Mouse (Mus musculus) adrenal gland, adult (tissue): ENCODE measurements at regions not wholly inside any gene's neighbourhood (a gene's known extent, or its start where the extent isn't known, plus 50 kb on each side); places are given as distances from the start of the nearest gene placed in this dataset.
"Not testable (repeated sequence)": the region's sequence is repeated elsewhere in the genome, so short reads cannot be mapped to it uniquely, and the experiment has no call there.

Experiments
- DNase-seq, 2 experiments: peaks; one replicate each; pipeline ENCODE4 v3.0.0; 2022 to 2023; ENCODE audit warnings: low spot score in 1 of 2; ENCODE audit not compliant: inconsistent age in 2 of 2

DNA sequence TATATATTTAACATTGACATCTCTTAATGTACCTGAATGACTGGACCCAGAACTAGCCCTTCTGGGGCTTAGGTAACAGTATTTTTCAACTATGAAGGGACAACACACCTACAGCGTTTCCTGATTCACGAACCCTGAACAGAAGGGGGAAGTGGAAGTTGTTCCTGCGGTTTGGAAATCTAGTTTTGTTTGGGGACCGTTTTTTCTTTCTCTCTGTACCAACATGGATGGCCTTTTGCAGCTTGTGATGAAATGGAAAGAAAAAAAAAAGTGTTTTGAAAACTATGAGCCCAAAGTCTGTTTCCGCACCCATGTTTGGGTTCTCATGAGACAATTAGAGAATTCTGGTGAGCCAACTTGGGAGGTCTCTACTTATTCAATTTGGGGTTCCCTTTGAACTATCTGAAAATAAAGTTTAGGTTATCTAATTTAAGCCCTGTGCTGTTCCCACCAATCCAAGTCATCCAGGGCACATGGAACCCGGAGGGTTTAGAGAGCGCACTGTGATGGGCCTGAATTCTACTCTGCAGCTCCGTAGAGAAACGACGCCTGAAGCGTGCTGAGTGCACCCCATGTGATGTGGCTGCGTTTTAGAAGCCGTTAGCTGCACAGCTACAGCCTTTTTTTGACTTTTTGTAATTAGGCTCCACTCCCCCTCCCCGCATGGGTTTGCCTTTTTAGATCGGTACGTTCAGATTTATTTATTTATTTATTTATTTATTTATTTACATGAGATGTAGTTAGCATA is 137.0 kb upstream of the Rapgef5 start:
- DNase-seq, result no peak

DNA sequence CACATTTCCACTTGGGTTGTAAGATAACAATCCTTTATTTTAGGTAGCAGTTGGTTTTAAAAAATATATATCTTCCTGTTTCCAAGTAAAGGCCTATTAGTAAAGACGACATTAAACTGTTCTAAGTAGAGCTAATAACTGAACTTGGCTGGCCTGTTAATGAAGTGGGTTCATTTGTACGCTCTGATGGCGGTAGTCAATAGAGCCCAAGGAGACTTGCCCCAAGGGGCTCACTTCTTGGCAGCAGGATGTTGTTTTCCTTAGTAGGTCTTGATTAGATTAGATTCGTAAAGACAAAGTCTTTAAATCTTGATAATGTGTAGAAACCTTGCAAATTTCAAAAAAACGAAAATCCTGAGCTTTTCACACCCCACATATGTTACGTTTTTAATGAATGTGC is 135.4 kb upstream of the Rapgef5 start:
- DNase-seq, result no peak

DNA sequence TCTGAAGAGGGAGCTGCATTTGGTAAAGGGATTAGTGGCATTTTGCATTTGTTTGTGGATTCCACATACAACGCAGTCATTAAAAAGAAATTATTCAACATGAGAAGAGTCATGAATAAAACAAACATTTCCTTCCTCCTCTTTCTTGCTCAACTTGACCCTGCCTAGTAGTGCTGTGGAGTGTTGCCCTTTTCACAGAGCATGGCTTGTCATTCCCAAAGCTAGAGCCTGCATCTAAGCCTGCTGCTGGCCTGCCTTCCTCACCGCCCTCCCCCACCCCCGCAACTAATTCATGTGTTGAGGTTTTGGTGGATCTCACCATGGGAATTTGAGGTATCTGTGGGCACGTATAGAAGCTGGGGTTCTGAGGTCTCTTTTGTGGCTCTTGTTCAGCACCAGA is 133.6 kb upstream of the Rapgef5 start:
- not testable (repeated sequence) for DNase-seq

DNA sequence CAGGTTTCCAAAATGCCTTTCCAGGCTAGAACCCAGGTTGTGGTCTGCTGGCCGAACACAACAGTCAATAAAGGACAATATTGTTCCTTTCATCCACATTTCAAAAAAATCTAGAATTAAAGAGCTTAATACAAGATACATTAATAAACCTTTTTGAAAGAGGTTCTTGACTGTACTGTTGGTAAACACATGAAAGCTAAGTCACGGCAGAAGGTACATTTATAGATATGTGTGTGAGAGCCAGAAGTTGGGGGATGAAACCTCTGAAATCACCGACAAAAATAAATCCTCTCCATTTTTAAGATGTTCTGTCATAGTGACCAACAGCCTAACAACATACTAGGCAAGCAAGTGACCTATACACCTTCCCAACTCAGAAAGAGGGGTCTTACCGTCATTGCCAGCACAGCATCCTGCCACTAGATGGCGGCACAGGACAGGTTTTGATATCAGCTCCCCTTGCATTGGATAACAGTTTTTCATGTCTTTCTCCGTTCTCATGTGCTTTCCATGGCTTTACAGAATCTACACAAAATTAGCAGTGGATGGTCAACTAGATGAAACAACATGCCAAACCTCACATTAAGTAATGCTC is 131.1 kb upstream of the Rapgef5 start:
- DNase-seq, result peak; percentile 70 to 91

DNA sequence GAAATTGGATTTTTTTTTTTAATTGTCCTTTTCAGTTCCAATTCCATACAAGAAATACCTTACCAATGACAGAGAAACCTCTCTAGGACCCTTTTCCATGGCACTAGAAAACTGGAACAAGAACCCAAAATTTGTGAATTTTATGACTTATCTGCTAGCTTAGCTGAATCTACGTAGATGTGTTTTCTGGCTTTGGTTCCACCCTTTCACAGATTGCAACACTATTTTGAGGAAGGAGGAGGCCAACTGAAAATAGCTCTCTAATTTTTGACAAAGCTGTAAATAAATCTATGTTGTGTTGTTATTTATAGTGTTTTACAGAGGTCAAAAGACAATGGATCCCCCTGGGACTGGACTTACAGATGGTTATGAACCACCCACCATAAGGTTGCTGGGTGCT is 130.6 kb upstream of the Rapgef5 start:
- no peak for DNase-seq

DNA sequence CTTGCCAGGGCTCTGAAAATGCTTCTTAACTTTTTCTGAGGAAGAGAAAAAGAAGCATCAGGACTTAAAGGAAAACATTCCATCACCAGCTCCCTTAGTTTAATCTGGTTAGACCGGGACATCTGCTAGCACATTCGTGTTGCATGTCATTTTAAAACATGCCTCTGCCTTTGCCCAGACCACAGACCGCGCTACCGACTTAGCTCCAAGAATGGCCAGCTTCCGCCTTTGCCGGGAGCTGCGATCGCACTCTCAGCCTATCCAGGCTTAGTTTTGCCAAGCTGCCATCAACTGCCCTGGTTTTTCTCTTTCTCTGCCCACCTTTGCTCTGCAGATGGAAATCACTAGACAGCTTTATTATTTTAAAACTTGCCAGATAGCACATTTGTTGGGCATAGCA is 129.3 kb upstream of the Rapgef5 start:
- no peak for DNase-seq

DNA sequence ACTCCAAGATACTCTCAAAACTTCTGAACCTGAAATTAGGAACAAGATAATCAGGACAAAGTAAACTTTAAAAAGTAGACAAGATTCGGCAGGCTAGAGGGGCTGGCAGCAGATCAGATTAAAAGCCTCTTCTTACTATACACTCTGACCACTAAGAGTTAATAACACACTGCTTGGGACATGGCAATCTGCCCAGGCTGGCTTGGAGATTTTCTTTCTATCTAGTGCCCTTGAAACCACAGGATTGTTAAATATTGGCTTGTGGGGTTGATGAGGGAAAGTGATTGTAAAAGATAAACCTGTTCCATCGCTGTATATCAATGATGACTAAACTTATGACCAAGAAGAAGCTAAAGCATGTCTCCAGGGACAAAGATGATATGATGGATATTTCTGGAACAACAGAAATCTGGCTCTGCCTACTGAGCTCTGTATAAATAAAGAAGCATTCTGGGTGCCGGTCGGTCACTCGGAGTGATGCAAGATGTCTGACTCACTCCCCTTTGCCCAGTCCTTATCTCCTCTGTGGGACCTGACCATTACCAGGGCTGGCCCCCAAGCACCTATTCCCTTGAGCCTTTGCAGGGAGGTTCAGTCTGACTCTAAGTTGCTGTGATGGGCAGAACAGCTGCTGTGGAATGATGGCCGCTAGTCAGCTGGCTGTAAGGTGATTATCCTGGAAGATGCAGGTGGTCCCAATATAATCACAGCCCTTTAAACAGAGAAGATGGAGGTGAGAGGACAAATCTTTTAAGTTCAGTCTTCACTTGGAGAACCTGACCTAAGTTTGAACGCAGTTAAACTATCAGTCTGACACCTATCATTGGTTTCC is 126.5 kb upstream of the Rapgef5 start:
- peak; percentile 64 to 83 for DNase-seq

DNA sequence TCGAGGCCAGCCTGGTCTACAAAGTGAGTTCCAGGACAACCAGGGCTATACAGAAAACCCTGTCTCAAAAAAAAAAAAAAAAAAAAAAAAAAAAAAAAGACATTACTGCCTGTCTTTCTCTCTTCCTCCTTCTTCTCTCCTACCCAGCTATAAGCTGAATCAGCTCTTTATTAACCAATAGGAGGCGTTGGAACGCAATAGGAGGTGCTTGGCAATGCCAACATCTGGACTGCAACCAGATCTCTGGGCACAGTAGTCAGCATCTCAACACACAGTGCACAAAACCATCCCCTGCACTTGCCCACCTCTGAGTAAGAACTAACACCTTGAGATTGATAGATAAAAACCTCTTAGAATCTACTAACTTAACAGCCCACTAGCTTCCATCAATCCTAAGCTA is 118.8 kb upstream of the Rapgef5 start:
- no peak for DNase-seq

DNA sequence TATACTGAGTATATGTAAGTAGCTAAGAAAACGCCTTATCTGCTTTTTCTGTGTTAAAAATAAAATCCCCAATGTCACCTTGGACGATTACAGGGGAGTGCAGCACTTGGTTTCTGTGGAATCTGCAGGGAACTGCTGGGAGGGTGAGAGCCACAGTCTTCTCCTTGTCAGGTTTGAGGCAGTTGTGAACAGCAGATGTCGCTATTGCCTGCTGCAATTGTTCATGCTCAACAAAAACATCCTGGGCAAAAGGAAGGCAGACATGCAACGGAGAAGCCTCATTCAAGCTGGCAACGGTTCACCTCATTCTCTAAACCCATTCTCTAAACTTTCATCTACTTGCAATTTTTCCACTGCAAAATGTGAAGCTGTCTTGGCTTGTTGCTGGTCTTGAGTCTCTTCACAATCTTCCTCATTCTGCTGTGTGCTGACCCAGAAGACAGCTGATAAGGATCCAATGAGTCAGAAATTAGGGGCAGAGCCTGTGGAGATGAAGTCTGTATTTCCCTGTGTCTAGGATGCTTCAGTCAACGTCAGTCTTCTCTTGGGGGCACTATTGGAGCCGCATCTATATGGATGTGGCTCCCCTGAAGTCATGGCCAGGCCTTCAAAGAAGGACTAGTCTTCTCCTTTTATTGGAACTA is 112.6 kb upstream of the Rapgef5 start:
- DNase-seq, result peak; percentile 63 to 92

DNA sequence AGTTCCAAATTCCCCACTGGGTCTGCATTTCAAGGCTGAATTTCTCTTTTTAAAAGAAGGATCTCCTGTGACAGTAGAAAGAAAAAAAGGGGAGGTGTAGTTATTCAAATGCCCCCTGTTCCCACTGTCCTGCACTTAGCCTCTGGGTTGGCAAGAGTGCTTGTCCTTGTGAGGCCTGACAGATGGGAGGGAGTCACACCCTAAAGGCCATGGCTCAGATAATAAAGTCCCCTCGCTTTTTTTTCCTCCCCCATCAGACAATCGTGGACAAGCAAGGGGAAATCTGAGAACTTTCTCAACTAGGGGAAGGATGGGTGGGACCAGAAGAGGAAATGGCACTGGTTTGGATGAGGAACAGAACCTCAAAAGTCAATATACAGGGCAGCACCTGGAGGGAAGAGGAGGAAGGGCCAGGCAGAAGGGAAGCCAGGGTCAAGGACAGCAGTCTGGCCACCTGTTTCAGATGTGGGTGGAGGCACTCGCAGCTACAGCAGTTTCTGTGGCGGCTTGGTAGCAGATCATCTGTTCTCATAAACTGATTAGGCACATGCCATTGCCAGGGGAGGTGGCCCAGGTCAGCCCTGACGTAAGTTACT is 112.0 kb upstream of the Rapgef5 start:
- peak; percentile 29 to 64 for DNase-seq

DNA sequence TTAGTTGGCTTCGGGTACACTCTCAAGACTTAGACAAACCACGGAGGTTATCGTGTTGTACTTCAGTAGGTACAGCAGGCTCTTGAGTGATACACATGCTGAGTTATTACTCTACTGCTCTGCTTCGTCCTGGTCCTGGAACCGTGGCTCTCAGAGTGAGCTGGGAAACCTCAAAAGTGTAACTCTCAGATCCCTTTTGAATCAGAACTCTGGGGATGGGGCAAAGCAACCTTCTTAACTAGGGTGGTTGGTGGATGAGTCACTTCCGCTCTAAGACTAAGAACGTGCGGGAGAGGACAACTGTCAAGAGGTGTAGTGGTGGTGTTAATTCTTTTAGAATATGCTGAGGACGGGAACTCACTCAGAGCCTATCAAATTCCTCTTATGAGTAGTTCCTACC is 109.4 kb upstream of the Rapgef5 start:
- DNase-seq, result no peak

DNA sequence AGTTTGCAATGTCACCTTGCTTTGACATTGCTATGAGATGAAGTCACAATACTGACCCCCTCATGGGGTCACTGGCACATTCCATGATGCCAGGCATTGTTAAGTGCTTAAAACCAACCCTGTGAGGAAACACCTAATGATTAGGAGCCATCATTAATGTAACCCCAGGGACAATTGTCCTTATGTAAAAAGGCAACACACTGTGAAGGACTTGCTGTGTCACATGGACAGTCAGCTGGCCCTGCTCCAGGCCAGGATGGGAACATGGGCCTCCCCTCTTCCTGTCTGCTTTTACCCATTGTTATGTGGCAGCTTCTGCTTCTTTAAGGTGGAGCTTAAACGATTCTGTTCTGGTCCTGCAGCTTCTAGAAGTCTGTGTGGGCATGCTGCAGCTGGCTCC is 105.7 kb upstream of the Rapgef5 start:
- DNase-seq, result peak in 1 of 2 experiments; percentile 24

DNA sequence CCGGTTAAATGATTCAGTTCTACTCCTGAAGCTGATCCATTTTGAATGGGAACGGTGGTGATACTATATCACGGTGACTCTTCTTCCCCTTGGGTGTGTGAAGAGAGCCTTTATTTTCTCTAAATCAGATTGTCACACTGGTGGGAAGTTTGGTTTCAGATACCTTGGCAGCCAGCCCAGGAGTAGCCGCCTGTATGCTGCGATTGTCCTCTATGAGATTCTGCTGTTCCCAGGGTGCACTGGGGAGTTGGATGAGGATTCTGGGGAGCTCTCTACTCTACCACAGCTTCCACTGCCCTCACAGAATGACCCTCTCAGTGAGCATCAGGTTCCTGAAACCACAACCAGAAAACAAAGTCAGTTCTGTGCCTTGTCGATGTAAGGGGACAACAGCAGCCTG is 104.0 kb upstream of the Rapgef5 start:
- peak; percentile 14 to 59 for DNase-seq

DNA sequence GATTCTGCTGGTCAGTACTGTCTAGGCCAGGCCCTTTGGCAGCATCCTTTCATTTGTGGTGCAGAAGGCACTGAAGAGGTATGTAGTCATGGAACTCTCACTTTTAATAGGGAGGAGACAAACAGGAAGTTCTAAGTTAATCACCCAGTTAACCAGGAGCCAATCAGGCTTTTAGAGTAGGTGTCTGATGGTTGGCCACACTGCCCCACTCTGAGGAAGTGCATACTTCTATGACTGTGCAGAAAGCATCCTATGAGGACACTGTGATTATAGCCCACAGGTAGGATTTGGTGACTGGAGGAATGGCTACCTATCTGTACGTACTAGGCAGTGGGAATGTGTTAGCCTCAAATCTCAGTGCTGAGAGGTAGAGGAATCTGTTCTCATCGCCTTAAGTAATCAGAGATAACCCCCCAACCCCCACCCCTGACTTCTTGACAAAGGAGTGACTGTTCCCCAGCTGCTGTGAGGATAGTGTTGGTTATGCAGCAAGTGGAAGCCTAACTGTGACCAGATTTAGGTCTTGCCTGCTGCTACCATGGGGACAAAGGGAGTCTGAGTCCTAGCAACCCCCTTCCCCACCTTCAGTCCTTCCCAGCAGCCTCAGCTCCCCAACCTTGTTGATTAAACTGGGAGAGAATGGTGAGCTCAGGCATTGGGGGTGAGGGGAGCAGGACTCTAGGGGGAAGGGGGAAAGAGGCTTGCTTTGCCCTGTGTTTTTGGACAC is 103.3 kb upstream of the Rapgef5 start:
- DNase-seq, result no peak

DNA sequence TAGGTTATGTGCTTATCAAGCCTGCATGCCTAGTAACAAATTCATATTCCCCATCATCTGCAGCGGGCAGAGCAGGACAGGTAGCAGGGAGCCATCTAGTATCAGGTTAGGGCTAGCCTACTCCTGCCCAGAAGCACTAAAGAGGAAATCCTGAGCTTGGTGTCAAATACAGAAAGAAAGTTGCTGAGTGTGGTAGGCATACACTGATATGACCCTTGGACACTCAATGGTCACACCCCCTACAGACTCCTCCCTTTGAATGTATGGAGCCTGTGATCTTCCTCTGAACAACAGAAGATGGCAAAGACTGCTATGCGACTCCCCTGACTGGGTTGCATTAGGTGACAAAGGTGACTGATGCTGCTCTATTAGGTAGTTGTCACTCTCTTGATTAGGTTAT is 102.3 kb upstream of the Rapgef5 start:
- no peak for DNase-seq

DNA sequence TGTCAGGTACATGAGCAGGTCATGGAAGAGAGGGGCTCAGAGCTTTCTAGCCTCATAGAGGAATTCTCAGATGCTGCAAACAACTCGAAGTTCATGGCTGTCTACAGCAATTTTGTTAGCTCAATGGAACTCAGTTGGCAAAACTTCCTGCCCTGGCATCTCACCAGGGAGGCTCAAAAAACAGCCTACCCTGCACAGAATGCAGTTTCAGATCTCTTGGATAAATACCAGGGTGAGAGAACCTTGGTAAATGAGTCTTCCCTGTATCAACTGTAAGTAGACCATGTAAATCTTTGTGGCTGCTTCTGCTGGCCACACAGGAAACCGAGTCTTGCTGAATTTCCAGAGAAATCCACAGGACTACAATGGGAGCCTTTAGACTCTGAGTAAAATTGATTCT is 101.1 kb upstream of the Rapgef5 start:
- no peak for DNase-seq

DNA sequence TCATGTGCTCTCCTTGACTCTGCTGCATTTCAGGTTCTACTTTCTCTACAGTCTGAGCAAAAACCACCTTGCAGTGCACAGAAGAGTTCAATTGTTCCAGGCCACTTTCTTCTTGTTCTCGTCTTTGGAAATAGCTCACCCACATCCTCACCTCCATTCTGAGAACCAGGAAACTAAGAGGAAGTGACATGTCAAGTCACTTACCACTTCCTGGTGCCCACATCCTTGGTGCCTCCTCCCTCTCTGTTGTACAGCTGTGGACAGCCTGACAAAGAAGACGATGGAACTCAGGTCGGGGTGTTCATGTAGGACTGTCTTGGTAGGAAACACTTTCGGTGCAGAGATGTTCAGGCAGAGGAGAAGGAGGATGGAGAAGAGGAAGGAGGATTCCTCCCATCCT is 98.3 kb upstream of the Rapgef5 start:
- no peak for DNase-seq

DNA sequence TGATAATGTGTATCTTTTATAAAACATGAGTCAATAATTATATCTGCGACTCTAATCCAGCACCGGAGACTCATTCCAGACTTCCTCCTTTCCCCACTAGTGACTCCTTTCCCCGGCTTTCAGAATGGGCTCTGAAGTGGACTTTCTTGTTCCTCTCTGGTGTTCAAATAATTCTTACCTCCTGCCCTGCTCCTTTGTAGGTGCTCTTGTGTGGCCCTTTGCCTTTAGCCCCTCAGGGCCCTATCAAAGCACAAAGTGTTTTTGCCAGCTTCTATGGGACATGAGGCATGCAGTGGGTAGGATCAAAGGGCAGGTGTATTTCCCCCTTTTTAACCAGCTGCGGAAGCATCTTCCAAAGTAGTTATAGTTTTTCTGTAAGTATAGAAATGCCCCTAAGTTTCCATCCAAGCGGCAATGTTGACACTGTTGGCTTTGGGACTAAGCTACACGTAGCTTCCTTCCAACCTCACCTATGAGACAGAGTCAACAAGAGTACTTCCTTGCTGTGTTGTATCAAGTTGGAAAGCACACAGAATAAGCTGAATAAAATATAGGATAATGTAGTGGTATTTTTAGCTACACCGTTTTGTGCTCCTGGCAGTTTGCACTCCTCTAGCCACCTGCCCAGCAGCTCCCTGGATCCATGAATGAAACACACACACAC is 93.8 kb upstream of the Rapgef5 start:
- no peak for DNase-seq

DNA sequence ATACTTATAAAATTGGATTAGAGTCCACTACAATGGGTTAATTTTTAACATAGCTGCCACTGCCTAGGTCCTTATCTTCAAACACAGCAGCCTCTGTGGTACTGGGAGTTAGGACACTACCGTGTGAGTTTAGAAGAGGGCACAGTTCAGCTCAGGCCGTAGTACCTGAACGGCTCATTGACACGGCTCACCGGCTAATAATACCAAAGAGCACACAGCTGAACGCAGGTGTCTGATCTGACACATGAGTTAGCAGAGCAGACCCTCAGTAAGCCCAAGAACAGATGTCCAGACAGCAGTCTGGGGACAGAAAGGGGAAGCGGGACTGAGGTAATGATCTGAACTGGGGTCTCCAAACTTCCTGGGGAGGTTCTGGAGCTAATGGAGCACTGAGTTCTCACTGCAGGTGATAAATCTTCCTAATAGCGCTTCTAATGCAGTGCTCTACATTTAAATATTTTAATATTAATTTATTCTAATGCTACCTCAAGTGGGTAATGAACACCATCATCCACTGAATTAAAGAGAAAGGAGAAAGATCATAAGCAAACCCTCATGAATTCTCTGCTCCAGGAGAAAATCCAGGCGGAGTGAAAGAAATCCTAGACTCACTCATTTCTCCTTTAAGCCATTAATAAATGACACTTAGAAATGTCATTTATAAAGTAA is 90.8 kb upstream of the Rapgef5 start:
- no peak for DNase-seq
